Mouse (Mus musculus): Measurements from ENCODE around the gene Olfr830. TPM values are rescaled to one million over a fixed set of nuclear protein-coding genes. Genes with fewer than 3 reads are reported as not detected.

Gene Olfr830
- not detected in 4 replicates for total RNA-seq (2023; ENCODE audit: inconsistent age)

GRCm38 (mm10) chr9:18874393-18874792 is at the start of gene Olfr830:
Gene Olfr830, plus strand, starts transcription at chr9:18874693.

GRCm38 (mm10) chr9:18854633-18855032 is 19.9 kb upstream of the Olfr830 start, which contains the start of gene Olfr829:
Gene Olfr829, plus strand, starts transcription at chr9:18854933.

Other genes with a start within 250 kb of the Olfr830 start
- 0.03 to 0.19 TPM in 2 of 4 replicates, not detected in the others for gene Muc16, start 200.2 kb upstream of the Olfr830 start, total RNA-seq (2023; ENCODE audit: inconsistent age)
- not detected in 4 replicates for gene Olfr24, start 110.7 kb upstream of the Olfr830 start, total RNA-seq (2023; ENCODE audit: inconsistent age)
- not detected in 4 replicates for gene Olfr828, start 55.2 kb upstream of the Olfr830 start, total RNA-seq (2023; ENCODE audit: inconsistent age)
- gene Olfr829, start 19.8 kb upstream of the Olfr830 start, total RNA-seq (2023; ENCODE audit: inconsistent age), result not detected in 4 replicates
- gene Olfr832, start 62.4 kb downstream of the Olfr830 start, total RNA-seq (2023; ENCODE audit: inconsistent age), result not detected in 4 replicates
- gene Olfr834, start 113.3 kb downstream of the Olfr830 start, total RNA-seq (2023; ENCODE audit: inconsistent age), result not detected in 4 replicates
- not detected in 4 replicates for gene Olfr835, start 158.0 kb downstream of the Olfr830 start, total RNA-seq (2023; ENCODE audit: inconsistent age)
- not detected in 4 replicates for gene Olfr836, start 245.7 kb downstream of the Olfr830 start, total RNA-seq (2023; ENCODE audit: inconsistent age)